Mouse (Mus musculus) MEL (cell line): Measurements from ENCODE around the gene Abt1. TPM values are rescaled to one million over a fixed set of nuclear protein-coding genes. Genes with fewer than 3 reads are reported as not detected.

Experiments
- DNase-seq: peaks from one replicate; pipeline ENCODE4 v3.0.0; 2011; ENCODE audit warnings: low read depth, low spot score
- H3K27ac ChIP-seq: 2 replicates; pipeline ENCODE4 v1.5.1; 2012; ENCODE audit warnings: low read depth, mild to moderate bottlenecking, control low read depth, low read length, moderate library complexity; ENCODE audit not compliant: control insufficient read depth
- H3K27me3 ChIP-seq, 2 experiments: fragments of 150-350 bp in 1 of 2; sonication (generic) in 1 of 2; 2 replicates each; pipeline ENCODE4 v1.6.1; 2012; ENCODE audit warnings: low read length in 2 of 2, mild to moderate bottlenecking in 2 of 2, improper control_type of control experiment in 1 of 2, moderate library complexity in 1 of 2; ENCODE audit not compliant: insufficient read depth in 2 of 2, control insufficient read depth in 1 of 2
- H3K36me3 ChIP-seq, 2 experiments: 2 replicates each; pipeline ENCODE4 v1.6.1; 2012 to 2014; ENCODE audit warnings: low read length in 2 of 2, improper control_type of control experiment in 1 of 2, inconsistent platforms in 1 of 2, mild to moderate bottlenecking in 1 of 2; ENCODE audit not compliant: insufficient read depth in 2 of 2, control insufficient read depth in 1 of 2
- H3K4me1 ChIP-seq, 2 experiments: fragments of 150-350 bp in 1 of 2; sonication (generic) in 1 of 2; 2 replicates each; pipeline ENCODE4 v1.6.1; 2012; ENCODE audit warnings: low read length in 2 of 2, improper control_type of control experiment in 1 of 2, mild to moderate bottlenecking in 1 of 2; ENCODE audit not compliant: insufficient read depth in 2 of 2, control insufficient read depth in 1 of 2
- H3K4me3 ChIP-seq, 2 experiments: fragments of 150-350 bp in 1 of 2; sonication (generic) in 1 of 2; 2 replicates each; pipeline ENCODE4 v1.5.1; 2012; ENCODE audit warnings: low read depth in 2 of 2, low read length in 2 of 2, mild to moderate bottlenecking in 2 of 2, moderate library complexity in 2 of 2, control low read depth in 1 of 2, improper control_type of control experiment in 1 of 2; ENCODE audit not compliant: control insufficient read depth in 1 of 2, insufficient read depth in 1 of 2
- H3K79me2 ChIP-seq: 2 replicates; pipeline ENCODE4 v1.6.1; 2012; ENCODE audit warnings: mild to moderate bottlenecking, low read length, moderate library complexity; ENCODE audit not compliant: control insufficient read depth, poor library complexity, insufficient read depth
- H3K9ac ChIP-seq: 2 replicates; pipeline ENCODE4 v1.6.1; 2012; ENCODE audit warnings: low read depth, mild to moderate bottlenecking, control low read depth, low read length, moderate library complexity; ENCODE audit not compliant: control insufficient read depth, poor library complexity, severe bottlenecking
- H3K9me3 ChIP-seq: fragments of 150-350 bp; sonication (generic); replicated peaks from 2 replicates; pipeline ENCODE4 v1.6.1; 2012; ENCODE audit warnings: mild to moderate bottlenecking, low read length, improper control_type of control experiment, moderate library complexity; ENCODE audit not compliant: insufficient read depth
- E2F4 ChIP-seq: IDR thresholded peaks from 2 replicates; pipeline ENCODE4 v1.6.1; 2011; ENCODE audit warnings: low read depth, low read length, improper control_type of control experiment, borderline replicate concordance
- ELF1 ChIP-seq: IDR thresholded peaks from 2 replicates; pipeline ENCODE4 v1.6.1; 2014; ENCODE audit warnings: low read depth, mild to moderate bottlenecking, inconsistent platforms, low read length, improper control_type of control experiment, moderate library complexity
- EP300 ChIP-seq, 2 experiments: IDR thresholded peaks; 2 replicates each; pipeline ENCODE4 v1.6.1; 2011; ENCODE audit warnings: improper control_type of control experiment in 2 of 2, low read length in 2 of 2, low read depth in 1 of 2, mild to moderate bottlenecking in 1 of 2
- HCFC1 ChIP-seq: IDR thresholded peaks from 2 replicates; pipeline ENCODE4 v1.6.1; 2012; ENCODE audit warnings: low read depth, mild to moderate bottlenecking, inconsistent platforms, low read length, improper control_type of control experiment, moderate library complexity
- KAT2A ChIP-seq: conservative IDR thresholded peaks from 2 replicates; pipeline ENCODE4 v1.6.1; 2012; ENCODE audit warnings: low read depth, low read length, improper control_type of control experiment, inconsistent platforms
- MAX ChIP-seq: IDR thresholded peaks from 2 replicates; pipeline ENCODE4 v1.6.1; 2011; ENCODE audit warnings: low read length, improper control_type of control experiment
- MEF2A ChIP-seq: IDR thresholded peaks from 2 replicates; pipeline ENCODE4 v1.6.1; 2014; ENCODE audit warnings: low read depth, mild to moderate bottlenecking, inconsistent platforms, low read length, improper control_type of control experiment; ENCODE audit not compliant: poor library complexity, insufficient replicate concordance, severe bottlenecking; ENCODE audit errors: extremely low read depth
- MYB ChIP-seq: IDR thresholded peaks from 2 replicates; pipeline ENCODE4 v1.6.1; 2011; ENCODE audit warnings: mild to moderate bottlenecking, low read depth, low read length, improper control_type of control experiment
- NRF1 ChIP-seq: IDR thresholded peaks from 2 replicates; pipeline ENCODE4 v1.6.1; 2014; ENCODE audit warnings: low read depth, mild to moderate bottlenecking, inconsistent platforms, low read length, improper control_type of control experiment, moderate library complexity; ENCODE audit not compliant: poor library complexity, insufficient read depth, severe bottlenecking
- POLR2AphosphoS2 ChIP-seq: IDR thresholded peaks from 2 replicates; pipeline ENCODE4 v1.6.1; 2011; ENCODE audit warnings: low read length, improper control_type of control experiment
- TBP ChIP-seq: IDR thresholded peaks from 2 replicates; pipeline ENCODE4 v1.8.0; 2011; ENCODE audit warnings: low read depth, low read length, improper control_type of control experiment
- TCF12 ChIP-seq: IDR thresholded peaks from 2 replicates; pipeline ENCODE4 v1.6.1; 2014; ENCODE audit warnings: low read depth, mild to moderate bottlenecking, inconsistent platforms, low read length, improper control_type of control experiment, moderate library complexity
- UBTF ChIP-seq: IDR thresholded peaks from 2 replicates; pipeline ENCODE4 v1.6.1; 2012; ENCODE audit warnings: low read depth, mild to moderate bottlenecking, inconsistent platforms, low read length, improper control_type of control experiment, moderate library complexity, borderline replicate concordance; ENCODE audit not compliant: insufficient read depth
- USF1 ChIP-seq: IDR thresholded peaks from 2 replicates; pipeline ENCODE4 v1.6.1; 2014; ENCODE audit warnings: low read depth, mild to moderate bottlenecking, inconsistent platforms, low read length, improper control_type of control experiment, moderate library complexity
- ZMIZ1 ChIP-seq: IDR thresholded peaks from 2 replicates; pipeline ENCODE4 v1.6.1; 2012; ENCODE audit warnings: low read depth, mild to moderate bottlenecking, inconsistent platforms, low read length, improper control_type of control experiment, moderate library complexity
- ZNF384 ChIP-seq: IDR thresholded peaks from 2 replicates; pipeline ENCODE4 v1.6.1; 2012; ENCODE audit warnings: low read depth, mild to moderate bottlenecking, inconsistent platforms, low read length, improper control_type of control experiment
- polyA plus RNA-seq, 2 experiments: library from polyadenylated mRNA; stranded (reverse) in 1 of 2; unstranded in 1 of 2; fragments of >175 nt in 1 of 2; fragments of >200 nt in 1 of 2; gene quantifications; 2 replicates each; pipeline versions ENCODE4 v1.2.1 to v1.2.4; 2012; ENCODE audit warnings: low replicate concordance in 2 of 2, low read depth in 1 of 2; ENCODE audit not compliant: insufficient read length in 2 of 2, insufficient read depth in 1 of 2, missing spikeins in 1 of 2
- total RNA-seq: library from RNA; depleted of rRNA; stranded (reverse); fragments of 300-350 nt; gene quantifications from 2 replicates; pipeline ENCODE4 v1.2.3, GENCODE M21; 2012

Gene Abt1
- total and polyA plus RNA-seq, 3 experiments = 14.2 to 16.2 TPM; not detected in 1

- no peak overlapping the region for H3K27ac ChIP-seq
- no peak overlapping the region for H3K9ac ChIP-seq
- no peaks in the 10 kb centered on the region for H3K9me3 ChIP-seq
- H3K79me2 ChIP-seq = no peaks in the 10 kb centered on the region; the same call in 1 of the 2 replicates
- H3K4me1 ChIP-seq = peaks cover 0 to 4% of the 10 kb centered on the region in 2 experiments; a peak in 1 of 4 replicates
- H3K4me3 ChIP-seq = peak overlapping the region; percentile 65 to 83
- peak; percentile 81 for DNase-seq
- H3K27me3 ChIP-seq = no peaks in the 10 kb centered on the region
- no peak for TF ChIP-seq NRF1
- no peak for TF ChIP-seq EP300 (IDR thresholded peaks at IDR 0.05; ENCODE audit: low read depth in 1 of 2, low read length in 2 of 2)
- TF ChIP-seq TBP = peak; percentile 100
- TF ChIP-seq USF1 = no peak
- H3K36me3 ChIP-seq = no peaks in the 10 kb centered on the region
Observed at GRCm38 (mm10) chr13:23436231-23436661, 12.6 kb upstream of the Abt1 start.

- Histone ChIP-seq H3K4me1 (peaks cover 0 to 4% of the 10 kb centered on the region in 2 experiments; a peak in 1 of 4 replicates), H3K9me3 (no peaks in the 10 kb centered on the region), H3K4me3 (peak overlapping the region; percentile 65 to 83), H3K9ac (peak overlapping the region; percentile 66), H3K79me2 (no peaks in the 10 kb centered on the region; the same call in 1 of the 2 replicates), H3K27ac (peak overlapping the region; percentile 52), H3K27me3 (no peaks in the 10 kb centered on the region), H3K36me3 (no peaks in the 10 kb centered on the region)
- peak; percentile 85 for DNase-seq
- no peak for TF ChIP-seq E2F4
- TF ChIP-seq MEF2A = no peak
- TF ChIP-seq ELF1 = no peak
- TF ChIP-seq POLR2AphosphoS2 = no peak
- TF ChIP-seq MAX = no peak
- TF ChIP-seq UBTF = no peak
- no peak for TF ChIP-seq TCF12
- no peak for TF ChIP-seq HCFC1
- TF ChIP-seq ZMIZ1 = no peak
- TF ChIP-seq EP300 (IDR thresholded peaks at IDR 0.05; ENCODE audit: low read depth in 1 of 2, low read length in 2 of 2) = no peak
- TF ChIP-seq MYB = no peak
- TF ChIP-seq KAT2A = no peak
- TF ChIP-seq ZNF384 = no peak
Observed at GRCm38 (mm10) chr13:23435676-23436075, 12.0 kb upstream of the Abt1 start.
